Mouse (Mus musculus): ENCODE results near the gene Gm49342. TPM values are rescaled to one million over a fixed set of nuclear protein-coding genes. Genes with fewer than 3 reads are reported as not detected.
"Not testable (repeated sequence)": the region's sequence is repeated elsewhere in the genome, so short reads cannot be mapped to it uniquely, and the experiment has no call there.

Gene Gm49342
- polyA plus RNA-seq, 1 experiment from 2014 or later = not detected

GRCm38 (mm10) chr14:50968216-50968980, 24.1 kb downstream of the Gm49342 start:
- Histone ChIP-seq H3K9me3 (replicated peaks) (no peaks in the 10 kb centered on the region), H3K36me3 (replicated peaks) (peaks cover 8% of the 10 kb centered on the region), H3K9ac (no peak overlapping the region), H3K27me3 (no peaks in the 10 kb centered on the region), H3K4me3 (replicated peaks) (no peak overlapping the region), H3K4me1 (replicated peaks) (peaks cover 4% of the 10 kb centered on the region; the same call in 1 of the 2 replicates), H3K27ac (replicated peaks) (no peak overlapping the region), H3K4me2 (no peak overlapping the region)
- 68% methylated on average over 5 of the region's 5 CpGs for WGBS (ENCODE audit: insufficient replicate concordance)
- ATAC-seq (ENCODE audit: insufficient read depth) = no peak

- no peak for ATAC-seq (ENCODE audit: insufficient read depth)
Observed at GRCm38 (mm10) chr14:50969041-50969440, 24.7 kb downstream of the Gm49342 start.

GRCm38 (mm10) chr14:50969558-50970544, 25.5 kb downstream of the Gm49342 start:
- H3K4me2 ChIP-seq = peak overlapping the region; percentile 32; the same call in 1 of the 2 replicates

More at GRCm38 (mm10) chr14:50969041-50969440, 24.7 kb downstream of the Gm49342 start:
- peaks cover 8% of the 10 kb centered on the region for H3K36me3 ChIP-seq (replicated peaks)
- H3K27me3 ChIP-seq = no peaks in the 10 kb centered on the region
- no peak overlapping the region for H3K9ac ChIP-seq
- H3K27ac ChIP-seq (replicated peaks) = no peak overlapping the region
- 52% methylated on average over 1 of the region's 1 CpGs for whole genome bisulfite sequencing (ENCODE audit: insufficient replicate concordance)
- no peak overlapping the region for H3K4me3 ChIP-seq (replicated peaks)
- H3K4me2 ChIP-seq = no peak overlapping the region
- peaks cover 4% of the 10 kb centered on the region; the same call in 1 of the 2 replicates for H3K4me1 ChIP-seq (replicated peaks)
- H3K9me3 ChIP-seq (replicated peaks) = no peaks in the 10 kb centered on the region

GRCm38 (mm10) chr14:50970822-50971221, 26.5 kb downstream of the Gm49342 start:
- ATAC-seq (ENCODE audit: insufficient read depth) = no peak
- no peak overlapping the region for H3K27ac ChIP-seq (replicated peaks)
- no peak overlapping the region for H3K4me2 ChIP-seq
- no peak overlapping the region for H3K9ac ChIP-seq
- H3K4me3 ChIP-seq (replicated peaks) = no peak overlapping the region
- H3K27me3 ChIP-seq = no peaks in the 10 kb centered on the region
- 6% methylated on average over 1 of the region's 1 CpGs for WGBS (ENCODE audit: insufficient replicate concordance)
- H3K36me3 ChIP-seq (replicated peaks) = no peaks in the 10 kb centered on the region
- H3K4me1 ChIP-seq (replicated peaks) = peaks cover 4% of the 10 kb centered on the region; the same call in 1 of the 2 replicates
- H3K9me3 ChIP-seq (replicated peaks) = no peaks in the 10 kb centered on the region

More at GRCm38 (mm10) chr14:50969558-50970544, 25.5 kb downstream of the Gm49342 start:
- no peak overlapping the region for H3K9ac ChIP-seq
- H3K4me1 ChIP-seq (replicated peaks) = peaks cover 4% of the 10 kb centered on the region; the same call in 1 of the 2 replicates
- no peak overlapping the region for H3K4me3 ChIP-seq (replicated peaks)
- no peaks in the 10 kb centered on the region for H3K9me3 ChIP-seq (replicated peaks)
- ATAC-seq (ENCODE audit: insufficient read depth) = no peak
- H3K36me3 ChIP-seq (replicated peaks) = peaks cover under 1% of the 10 kb centered on the region
- H3K27me3 ChIP-seq = no peaks in the 10 kb centered on the region
- WGBS (ENCODE audit: insufficient replicate concordance) = 25% methylated on average over 12 of the region's 12 CpGs
- H3K27ac ChIP-seq (replicated peaks) = no peak overlapping the region

- H3K9ac ChIP-seq; H3K9me3 ChIP-seq (replicated peaks); H3K27me3 ChIP-seq; ATAC-seq (ENCODE audit: insufficient read depth); H3K27ac ChIP-seq (replicated peaks); H3K4me1 ChIP-seq (replicated peaks); H3K4me3 ChIP-seq (replicated peaks); H3K36me3 ChIP-seq (replicated peaks); H3K4me2 ChIP-seq: not testable (repeated sequence)
- WGBS (ENCODE audit: insufficient replicate concordance) = 77% methylated on average over 5 of the region's 5 CpGs
Observed at GRCm38 (mm10) chr14:50973054-50973453, 28.7 kb downstream of the Gm49342 start.

GRCm38 (mm10) chr14:50973700-50974099, 29.4 kb downstream of the Gm49342 start:
- Histone ChIP-seq H3K4me2 (no peak overlapping the region), H3K9me3 (replicated peaks) (no peaks in the 10 kb centered on the region), H3K36me3 (replicated peaks) (no peaks in the 10 kb centered on the region), H3K27me3 (no peaks in the 10 kb centered on the region), H3K9ac (no peak overlapping the region), H3K4me3 (replicated peaks) (no peak overlapping the region), H3K4me1 (replicated peaks) (peaks cover 4% of the 10 kb centered on the region; the same call in 1 of the 2 replicates), H3K27ac (replicated peaks) (no peak overlapping the region)
- 60% methylated on average over 4 of the region's 4 CpGs for WGBS (ENCODE audit: insufficient replicate concordance)
- no peak for ATAC-seq (ENCODE audit: insufficient read depth)

- ATAC-seq (ENCODE audit: insufficient read depth) = no peak
- Histone ChIP-seq H3K9me3 (replicated peaks) (no peaks in the 10 kb centered on the region), H3K4me1 (replicated peaks) (no peaks in the 10 kb centered on the region), H3K27me3 (no peaks in the 10 kb centered on the region), H3K4me2 (no peak overlapping the region), H3K9ac (no peak overlapping the region), H3K4me3 (replicated peaks) (no peak overlapping the region), H3K27ac (replicated peaks) (no peak overlapping the region), H3K36me3 (replicated peaks) (no peaks in the 10 kb centered on the region)
- 48% methylated on average over 5 of the region's 5 CpGs for WGBS (ENCODE audit: insufficient replicate concordance)
Observed at GRCm38 (mm10) chr14:50975001-50975400, 30.7 kb downstream of the Gm49342 start.

GRCm38 (mm10) chr14:50976674-50977073, 32.4 kb downstream of the Gm49342 start:
- no peak overlapping the region for H3K9ac ChIP-seq
- WGBS (ENCODE audit: insufficient replicate concordance) = 35% methylated on average over 9 of the region's 9 CpGs

GRCm38 (mm10) chr14:50978451-50978850, 34.1 kb downstream of the Gm49342 start:
- H3K4me2 ChIP-seq; ATAC-seq (ENCODE audit: insufficient read depth); H3K36me3 ChIP-seq (replicated peaks); H3K4me3 ChIP-seq (replicated peaks); H3K9ac ChIP-seq; H3K4me1 ChIP-seq (replicated peaks); H3K27me3 ChIP-seq; H3K27ac ChIP-seq (replicated peaks); H3K9me3 ChIP-seq (replicated peaks): not testable (repeated sequence)
- 36% methylated on average over 6 of the region's 6 CpGs for WGBS (ENCODE audit: insufficient replicate concordance)

More at GRCm38 (mm10) chr14:50976674-50977073, 32.4 kb downstream of the Gm49342 start:
- no peaks in the 10 kb centered on the region for H3K36me3 ChIP-seq (replicated peaks)
- no peak overlapping the region for H3K4me2 ChIP-seq
- no peaks in the 10 kb centered on the region for H3K27me3 ChIP-seq
- no peak for ATAC-seq (ENCODE audit: insufficient read depth)
- H3K27ac ChIP-seq (replicated peaks) = no peak overlapping the region
- no peaks in the 10 kb centered on the region for H3K9me3 ChIP-seq (replicated peaks)
- H3K4me1 ChIP-seq (replicated peaks) = peaks cover 5% of the 10 kb centered on the region; the same call in 1 of the 2 replicates
- no peak overlapping the region for H3K4me3 ChIP-seq (replicated peaks)

- Histone ChIP-seq H3K4me1 (replicated peaks) (peaks cover 5% of the 10 kb centered on the region; the same call in 1 of the 2 replicates), H3K4me2 (no peak overlapping the region), H3K9me3 (replicated peaks) (no peaks in the 10 kb centered on the region), H3K27me3 (no peaks in the 10 kb centered on the region), H3K27ac (replicated peaks) (no peak overlapping the region), H3K9ac (no peak overlapping the region), H3K36me3 (replicated peaks) (no peaks in the 10 kb centered on the region), H3K4me3 (replicated peaks) (no peak overlapping the region)
- ATAC-seq (ENCODE audit: insufficient read depth) = no peak
Observed at GRCm38 (mm10) chr14:50979631-50980030, 35.3 kb downstream of the Gm49342 start.

- no peak overlapping the region for H3K4me3 ChIP-seq (replicated peaks)
- WGBS (ENCODE audit: insufficient replicate concordance) = 4% methylated on average over 2 of the region's 2 CpGs
- no peaks in the 10 kb centered on the region for H3K27me3 ChIP-seq
- no peak overlapping the region for H3K4me2 ChIP-seq
- peaks cover 5% of the 10 kb centered on the region; the same call in 1 of the 2 replicates for H3K4me1 ChIP-seq (replicated peaks)
- H3K36me3 ChIP-seq (replicated peaks) = no peaks in the 10 kb centered on the region
- no peaks in the 10 kb centered on the region for H3K9me3 ChIP-seq (replicated peaks)
- no peak overlapping the region for H3K9ac ChIP-seq
- no peak for ATAC-seq (ENCODE audit: insufficient read depth)
- no peak overlapping the region for H3K27ac ChIP-seq (replicated peaks)
Observed at GRCm38 (mm10) chr14:50981207-50981606, 36.9 kb downstream of the Gm49342 start.

All from liver, embryonic 15.5 days (tissue).